Mouse (Mus musculus) forebrain, postnatal 0 days (tissue): ENCODE results near the gene Acadsb. TPM values are rescaled to one million over a fixed set of nuclear protein-coding genes. Genes with fewer than 3 reads are reported as not detected.

ENCODE experiments used
- ATAC-seq: fragments of 200-750 bp; cut with Nextera tagmentation; 2 replicates; pipeline ENCODE4 v1.8.0; 2017; ENCODE audit warnings: mild to moderate bottlenecking, moderate library complexity
- DNase-seq: peaks from one replicate; pipeline ENCODE4 v3.0.0-alpha.2; 2015
- H3K27ac ChIP-seq: fragments of 300-500 bp; sonication (generic); 2 replicates; pipeline ENCODE4 v1.5.1; 2014; ENCODE audit warnings: low read depth, mild to moderate bottlenecking, antibody characterized with exemption, low read length, moderate library complexity, mixed read lengths
- H3K27me3 ChIP-seq: fragments of 300-500 bp; sonication (generic); 2 replicates; pipeline ENCODE4 v1.6.1; 2014; ENCODE audit warnings: mild to moderate bottlenecking, low read length, mixed read lengths; ENCODE audit not compliant: insufficient read depth
- H3K36me3 ChIP-seq: fragments of 300-500 bp; sonication (generic); 2 replicates; pipeline ENCODE4 v1.6.1; 2014; ENCODE audit warnings: mild to moderate bottlenecking, moderate library complexity; ENCODE audit not compliant: insufficient read depth
- H3K4me1 ChIP-seq: fragments of 300-500 bp; sonication (generic); 2 replicates; pipeline ENCODE4 v1.6.1; 2014; ENCODE audit warnings: antibody characterized with exemption; ENCODE audit not compliant: insufficient read depth
- H3K4me2 ChIP-seq: fragments of 300-500 bp; sonication (generic); 2 replicates; pipeline ENCODE4 v1.6.1; 2014; ENCODE audit warnings: low read depth, mild to moderate bottlenecking, moderate library complexity
- H3K4me3 ChIP-seq: fragments of 300-500 bp; sonication (generic); 2 replicates; pipeline ENCODE4 v1.5.1; 2014; ENCODE audit warnings: low read depth, low read length, mixed read lengths
- H3K9ac ChIP-seq: fragments of 300-500 bp; sonication (generic); 2 replicates; pipeline ENCODE4 v1.6.1; 2014; ENCODE audit warnings: mild to moderate bottlenecking
- H3K9me3 ChIP-seq: fragments of 300-500 bp; sonication (generic); 2 replicates; pipeline ENCODE4 v1.6.1; 2016; ENCODE audit warnings: low read length
- CTCF ChIP-seq: sonication (generic); IDR thresholded peaks from 2 replicates; pipeline ENCODE4 v1.5.1; 2016; ENCODE audit warnings: antibody characterized with exemption, control low read depth, low read depth
- WGBS: fragments of 180-500 bp; shearing (Covaris S2); extraction: QIAGEN DNeasy Blood & Tissue Kit; methylation state at CpG from one replicate; pipeline ENCODE4 v1.1.7; 2014; 5-methylcytosine and 5-hydroxymethylcytosine counted together
- polyA plus RNA-seq: library from polyadenylated mRNA; unstranded; fragments of >200 nt; fragmentation: Nextera tagmentation; extraction: Ambion mirVana; gene quantifications from 2 replicates; pipeline ENCODE4 v1.2.1, GENCODE M21; 2015
- total RNA-seq: library from RNA; depleted of rRNA; stranded (reverse); fragments of >200 nt; gene quantifications from 2 replicates; pipeline ENCODE4 v1.2.3, GENCODE M21; 2014; rRNA removed

The Acadsb gene
- total and polyA plus RNA-seq, 2 experiments from 2014 or later: 56.7 to 73.3 TPM

- Histone ChIP-seq H3K4me2 (no peak overlapping the region), H3K36me3 (no peaks in the 10 kb centered on the region), H3K4me1 (no peaks in the 10 kb centered on the region), H3K9me3 (peaks cover 4% of the 10 kb centered on the region; the same call in 1 of the 2 replicates), H3K4me3 (no peak overlapping the region), H3K27ac (no peak overlapping the region), H3K27me3 (peaks cover 22% of the 10 kb centered on the region), H3K9ac (no peak overlapping the region)
- DNase-seq (peak; percentile 33), ATAC-seq (peak; percentile 83; the same call in 1 of the 2 replicates)
- no peak for TF ChIP-seq CTCF
- 9% methylated on average over 3 of the region's 3 CpGs for WGBS
These were observed 54.8 kb downstream of the Acadsb start for GRCm38 (mm10) chr7:131465117-131465601.

DNA sequence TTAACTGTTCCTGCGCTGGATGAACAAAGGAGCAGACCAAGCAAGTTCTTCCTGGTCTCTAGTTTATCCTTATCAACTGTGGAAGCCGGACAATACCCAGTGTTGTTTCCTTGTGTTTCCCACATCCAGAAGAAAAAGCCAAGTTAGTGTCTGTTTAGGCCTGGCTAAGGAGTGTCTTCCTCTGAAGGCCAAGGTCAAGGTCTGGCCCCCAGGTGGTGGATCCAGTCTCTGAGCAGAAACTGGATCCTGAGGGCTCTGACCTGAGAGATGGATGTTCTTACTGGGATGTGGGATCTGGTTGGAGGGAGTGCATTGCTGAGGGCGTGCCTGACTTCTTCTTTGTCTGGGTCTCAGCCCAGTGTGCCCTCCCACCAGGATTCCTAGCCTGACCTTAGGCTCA is 55.3 kb downstream of the Acadsb start:
- Histone ChIP-seq H3K4me3 (no peak overlapping the region), H3K36me3 (no peaks in the 10 kb centered on the region), H3K27ac (no peak overlapping the region), H3K9me3 (peaks cover 4% of the 10 kb centered on the region; the same call in 1 of the 2 replicates), H3K27me3 (peaks cover 22% of the 10 kb centered on the region), H3K4me2 (no peak overlapping the region), H3K9ac (no peak overlapping the region), H3K4me1 (no peaks in the 10 kb centered on the region)
- 29% methylated on average over 3 of the region's 3 CpGs for WGBS
- no peak for DNase-seq
- TF ChIP-seq CTCF: no peak
- ATAC-seq: no peak

DNA sequence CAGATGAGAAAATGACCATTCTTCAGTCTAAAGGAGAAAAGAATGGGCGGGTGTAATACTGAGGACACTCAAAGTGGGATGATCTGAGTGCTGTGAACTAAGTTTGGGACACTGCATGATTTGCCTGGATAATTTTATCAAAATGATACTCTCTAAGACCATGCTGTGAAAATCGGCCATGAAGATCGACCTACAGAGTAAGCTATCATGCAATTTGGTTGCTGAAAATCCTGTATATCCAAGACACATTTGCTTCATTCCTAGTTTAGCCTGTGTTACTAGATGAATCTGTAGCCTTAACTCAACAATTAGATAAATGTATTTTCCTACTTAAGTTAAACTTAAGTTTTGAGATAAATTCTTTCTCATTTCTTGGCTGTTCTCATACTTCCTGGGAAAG is 56.9 kb downstream of the Acadsb start:
- DNase-seq: no peak
- no peaks in the 10 kb centered on the region for H3K4me1 ChIP-seq
- peaks cover 15% of the 10 kb centered on the region for H3K27me3 ChIP-seq
- 84% methylated on average over 3 of the region's 3 CpGs for WGBS
- H3K4me3 ChIP-seq: no peak overlapping the region
- H3K9me3 ChIP-seq: no peaks in the 10 kb centered on the region
- no peak for TF ChIP-seq CTCF
- no peak overlapping the region for H3K27ac ChIP-seq
- H3K4me2 ChIP-seq: no peak overlapping the region
- H3K9ac ChIP-seq: no peak overlapping the region
- H3K36me3 ChIP-seq: no peaks in the 10 kb centered on the region
- no peak for ATAC-seq

GRCm38 (mm10) chr7:131469506-131469905 is 59.1 kb downstream of the Acadsb start:
- no peak overlapping the region for H3K27ac ChIP-seq
- H3K27me3 ChIP-seq: peaks cover 15% of the 10 kb centered on the region
- no peak overlapping the region for H3K4me2 ChIP-seq
- no peaks in the 10 kb centered on the region for H3K36me3 ChIP-seq
- DNase-seq (no peak), ATAC-seq (no peak)
- no peak overlapping the region for H3K9ac ChIP-seq
- H3K4me1 ChIP-seq: no peaks in the 10 kb centered on the region
- no peak overlapping the region for H3K4me3 ChIP-seq
- TF ChIP-seq CTCF: no peak
- no peaks in the 10 kb centered on the region for H3K9me3 ChIP-seq
- WGBS: 74% methylated on average over 3 of the region's 3 CpGs

GRCm38 (mm10) chr7:131471551-131471950 is 61.1 kb downstream of the Acadsb start:
- DNase-seq (no peak), ATAC-seq (no peak)
- Histone ChIP-seq H3K4me1 (no peaks in the 10 kb centered on the region), H3K4me2 (no peak overlapping the region), H3K9me3 (no peaks in the 10 kb centered on the region), H3K4me3 (no peak overlapping the region), H3K36me3 (no peaks in the 10 kb centered on the region), H3K27ac (no peak overlapping the region), H3K27me3 (peaks cover 13% of the 10 kb centered on the region), H3K9ac (no peak overlapping the region)
- WGBS: 90% methylated on average over 5 of the region's 5 CpGs
- no peak for TF ChIP-seq CTCF

DNA sequence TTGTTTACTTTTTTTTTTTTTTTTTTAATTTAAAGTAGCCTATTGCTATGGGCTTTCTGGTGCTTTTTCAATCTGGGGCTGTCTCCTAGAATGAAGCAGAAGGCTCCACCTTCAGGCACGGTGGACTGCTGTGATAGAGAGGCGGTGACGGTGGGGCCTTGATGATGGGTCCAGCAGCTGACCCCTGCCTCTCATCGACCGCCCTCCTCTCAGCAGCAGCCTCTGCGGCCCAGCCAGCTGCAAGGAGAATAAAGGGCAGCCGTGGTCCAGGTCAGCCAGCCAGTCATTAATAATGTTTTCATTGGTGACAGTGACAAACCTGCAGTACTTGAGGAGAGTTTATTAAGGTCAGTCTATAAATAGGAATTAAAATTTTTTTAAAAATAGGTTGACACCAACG is 66.7 kb downstream of the Acadsb start:
- Histone ChIP-seq H3K4me2 (no peak overlapping the region), H3K4me1 (no peaks in the 10 kb centered on the region), H3K36me3 (no peaks in the 10 kb centered on the region), H3K4me3 (no peak overlapping the region), H3K9me3 (no peaks in the 10 kb centered on the region), H3K9ac (no peak overlapping the region), H3K27me3 (no peaks in the 10 kb centered on the region; the same call in 1 of the 2 replicates), H3K27ac (no peak overlapping the region)
- DNase-seq (no peak), ATAC-seq (no peak)
- 29% methylated on average over 8 of the region's 8 CpGs for WGBS
- no peak for TF ChIP-seq CTCF

DNA sequence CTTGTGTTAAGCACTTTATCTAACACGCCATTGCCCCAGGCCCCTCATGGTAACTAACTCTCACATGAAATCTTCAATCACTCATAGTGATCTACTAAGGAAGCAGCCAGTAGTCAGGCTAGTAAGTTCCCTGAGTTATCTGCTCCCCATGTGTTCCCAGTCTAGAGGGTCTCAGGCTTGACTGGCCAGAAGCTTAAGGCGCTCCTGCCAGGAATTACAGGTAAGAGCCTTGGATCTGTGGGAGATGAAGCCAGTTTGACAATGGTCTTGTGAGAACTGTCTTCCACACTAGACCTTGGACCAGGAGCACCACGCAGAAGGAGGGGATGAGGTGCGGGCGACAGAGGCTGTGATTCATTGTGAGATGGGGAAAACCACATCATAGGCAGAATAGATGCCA is 68.0 kb downstream of the Acadsb start:
- no peaks in the 10 kb centered on the region for H3K4me1 ChIP-seq
- H3K27ac ChIP-seq: no peak overlapping the region
- no peak overlapping the region for H3K9ac ChIP-seq
- no peaks in the 10 kb centered on the region; the same call in 1 of the 2 replicates for H3K27me3 ChIP-seq
- no peaks in the 10 kb centered on the region for H3K9me3 ChIP-seq
- no peak overlapping the region for H3K4me3 ChIP-seq
- 97% methylated on average over 5 of the region's 5 CpGs for WGBS
- DNase-seq (no peak), ATAC-seq (no peak)
- no peak overlapping the region for H3K4me2 ChIP-seq
- TF ChIP-seq CTCF: no peak
- no peaks in the 10 kb centered on the region for H3K36me3 ChIP-seq

Other genes with a start within 250 kb of the Acadsb start
- 0.08 and 0.19 TPM in 2 replicates for gene 5430419D17Rik, start 236.2 kb upstream of the Acadsb start, total RNA-seq
- gene 5430419D17Rik, start 236.2 kb upstream of the Acadsb start, polyA plus RNA-seq: 0.02 TPM in 1 of 2 replicates, not detected in the other
- 0.76 TPM in 1 of 2 replicates, not detected in the other for gene Cuzd1, start 88.3 kb upstream of the Acadsb start, total RNA-seq
- gene Cuzd1, start 88.3 kb upstream of the Acadsb start, polyA plus RNA-seq: 0.13 and 0.16 TPM in 2 replicates
- gene Fam24b, start 81.1 kb upstream of the Acadsb start, total RNA-seq: not detected in 2 replicates
- gene Fam24b, start 81.1 kb upstream of the Acadsb start, polyA plus RNA-seq: not detected in 2 replicates
- not detected in 2 replicates for gene Fam24a, start 76.7 kb upstream of the Acadsb start, total RNA-seq
- gene Fam24a, start 76.7 kb upstream of the Acadsb start, polyA plus RNA-seq: not detected in 2 replicates
- gene 2310057M21Rik, start 47.8 kb upstream of the Acadsb start, total RNA-seq: 7.6 and 21.7 TPM in 2 replicates
- gene 2310057M21Rik, start 47.8 kb upstream of the Acadsb start, polyA plus RNA-seq: 16.2 and 22.3 TPM in 2 replicates
- gene Pstk, start 39.5 kb upstream of the Acadsb start, total RNA-seq: 22.6 and 36.3 TPM in 2 replicates
- gene Pstk, start 39.5 kb upstream of the Acadsb start, polyA plus RNA-seq: 36.4 and 39.8 TPM in 2 replicates
- gene Ikzf5, start 80 bp upstream of the Acadsb start, total RNA-seq: 18.8 and 20.8 TPM in 2 replicates
- 10.0 and 10.5 TPM in 2 replicates for gene Ikzf5, start 80 bp upstream of the Acadsb start, polyA plus RNA-seq
- 0.38 and 1.6 TPM in 2 replicates for gene Hmx3, start 132.3 kb downstream of the Acadsb start, total RNA-seq
- gene Hmx3, start 132.3 kb downstream of the Acadsb start, polyA plus RNA-seq: 0.62 TPM in 1 of 2 replicates, not detected in the other
- gene Hmx2, start 138.2 kb downstream of the Acadsb start, total RNA-seq: 1.1 and 1.3 TPM in 2 replicates
- gene Hmx2, start 138.2 kb downstream of the Acadsb start, polyA plus RNA-seq: 0.11 and 0.45 TPM in 2 replicates
- gene Bub3, start 149.6 kb downstream of the Acadsb start, total RNA-seq: 92.5 and 95.3 TPM in 2 replicates
- gene Bub3, start 149.6 kb downstream of the Acadsb start, polyA plus RNA-seq: 118 and 124 TPM in 2 replicates